Mouse (Mus musculus) MEL (cell line): Measurements from ENCODE around the gene Lsm11. TPM values are rescaled to one million over a fixed set of nuclear protein-coding genes. Genes with fewer than 3 reads are reported as not detected.

Experiments used
- DNase-seq: peaks from one replicate; pipeline ENCODE4 v3.0.0; 2011; ENCODE audit warnings: low read depth, low spot score
- H3K27ac ChIP-seq: 2 replicates; pipeline ENCODE4 v1.5.1; 2012; ENCODE audit warnings: low read depth, mild to moderate bottlenecking, control low read depth, low read length, moderate library complexity; ENCODE audit not compliant: control insufficient read depth
- H3K27me3 ChIP-seq, 2 experiments: fragments of 150-350 bp in 1 of 2; sonication (generic) in 1 of 2; 2 replicates each; pipeline ENCODE4 v1.6.1; 2012; ENCODE audit warnings: low read length in 2 of 2, mild to moderate bottlenecking in 2 of 2, improper control_type of control experiment in 1 of 2, moderate library complexity in 1 of 2; ENCODE audit not compliant: insufficient read depth in 2 of 2, control insufficient read depth in 1 of 2
- H3K36me3 ChIP-seq, 2 experiments: 2 replicates each; pipeline ENCODE4 v1.6.1; 2012 to 2014; ENCODE audit warnings: low read length in 2 of 2, improper control_type of control experiment in 1 of 2, inconsistent platforms in 1 of 2, mild to moderate bottlenecking in 1 of 2; ENCODE audit not compliant: insufficient read depth in 2 of 2, control insufficient read depth in 1 of 2
- H3K4me1 ChIP-seq, 2 experiments: fragments of 150-350 bp in 1 of 2; sonication (generic) in 1 of 2; 2 replicates each; pipeline ENCODE4 v1.6.1; 2012; ENCODE audit warnings: low read length in 2 of 2, improper control_type of control experiment in 1 of 2, mild to moderate bottlenecking in 1 of 2; ENCODE audit not compliant: insufficient read depth in 2 of 2, control insufficient read depth in 1 of 2
- H3K4me3 ChIP-seq, 2 experiments: fragments of 150-350 bp in 1 of 2; sonication (generic) in 1 of 2; 2 replicates each; pipeline ENCODE4 v1.5.1; 2012; ENCODE audit warnings: low read depth in 2 of 2, low read length in 2 of 2, mild to moderate bottlenecking in 2 of 2, moderate library complexity in 2 of 2, control low read depth in 1 of 2, improper control_type of control experiment in 1 of 2; ENCODE audit not compliant: control insufficient read depth in 1 of 2, insufficient read depth in 1 of 2
- H3K79me2 ChIP-seq: 2 replicates; pipeline ENCODE4 v1.6.1; 2012; ENCODE audit warnings: mild to moderate bottlenecking, low read length, moderate library complexity; ENCODE audit not compliant: control insufficient read depth, poor library complexity, insufficient read depth
- H3K9ac ChIP-seq: 2 replicates; pipeline ENCODE4 v1.6.1; 2012; ENCODE audit warnings: low read depth, mild to moderate bottlenecking, control low read depth, low read length, moderate library complexity; ENCODE audit not compliant: control insufficient read depth, poor library complexity, severe bottlenecking
- H3K9me3 ChIP-seq: fragments of 150-350 bp; sonication (generic); replicated peaks from 2 replicates; pipeline ENCODE4 v1.6.1; 2012; ENCODE audit warnings: mild to moderate bottlenecking, low read length, improper control_type of control experiment, moderate library complexity; ENCODE audit not compliant: insufficient read depth
- CHD1 ChIP-seq: IDR thresholded peaks from 2 replicates; pipeline ENCODE4 v1.6.1; 2012; ENCODE audit warnings: low read depth, mild to moderate bottlenecking, inconsistent platforms, low read length, improper control_type of control experiment
- CHD2 ChIP-seq: IDR thresholded peaks from 2 replicates; pipeline ENCODE4 v1.6.1; 2011; ENCODE audit warnings: low read length, improper control_type of control experiment
- ELF1 ChIP-seq: IDR thresholded peaks from 2 replicates; pipeline ENCODE4 v1.6.1; 2014; ENCODE audit warnings: low read depth, mild to moderate bottlenecking, inconsistent platforms, low read length, improper control_type of control experiment, moderate library complexity
- GATA1 ChIP-seq: IDR thresholded peaks from 2 replicates; pipeline ENCODE4 v1.6.1; 2011; ENCODE audit warnings: low read depth, low read length, improper control_type of control experiment
- JUND ChIP-seq: IDR thresholded peaks from 2 replicates; pipeline ENCODE4 v1.6.1; 2011; ENCODE audit warnings: low read depth, mild to moderate bottlenecking, improper control_type of control experiment, low read length
- KAT2A ChIP-seq: conservative IDR thresholded peaks from 2 replicates; pipeline ENCODE4 v1.6.1; 2012; ENCODE audit warnings: low read depth, low read length, improper control_type of control experiment, inconsistent platforms
- MAX ChIP-seq: IDR thresholded peaks from 2 replicates; pipeline ENCODE4 v1.6.1; 2011; ENCODE audit warnings: low read length, improper control_type of control experiment
- MEF2A ChIP-seq: IDR thresholded peaks from 2 replicates; pipeline ENCODE4 v1.6.1; 2014; ENCODE audit warnings: low read depth, mild to moderate bottlenecking, inconsistent platforms, low read length, improper control_type of control experiment; ENCODE audit not compliant: poor library complexity, insufficient replicate concordance, severe bottlenecking; ENCODE audit errors: extremely low read depth
- MYC ChIP-seq: IDR thresholded peaks from 2 replicates; pipeline ENCODE4 v1.6.1; 2011; ENCODE audit warnings: low read depth, mild to moderate bottlenecking, low read length, improper control_type of control experiment, moderate library complexity
- NELFE ChIP-seq: IDR thresholded peaks from 2 replicates; pipeline ENCODE4 v1.6.1; 2011; ENCODE audit warnings: low read depth, low read length, improper control_type of control experiment
- POLR2A ChIP-seq, 2 experiments: IDR thresholded peaks; 2 replicates each; pipeline ENCODE4 v1.6.1; 2011 to 2012; ENCODE audit warnings: low read length in 2 of 2, mild to moderate bottlenecking in 2 of 2, control low read depth in 1 of 2, improper control_type of control experiment in 1 of 2, low read depth in 1 of 2, moderate library complexity in 1 of 2; ENCODE audit not compliant: control insufficient read depth in 1 of 2, insufficient read depth in 1 of 2, poor library complexity in 1 of 2
- POLR2AphosphoS5 ChIP-seq: IDR thresholded peaks from 2 replicates; pipeline ENCODE4 v1.6.1; 2012; ENCODE audit warnings: low read depth, borderline replicate concordance, mild to moderate bottlenecking, inconsistent platforms, low read length, moderate library complexity, mixed read lengths
- RAD21 ChIP-seq: IDR thresholded peaks from 2 replicates; pipeline ENCODE4 v1.6.1; 2011; ENCODE audit warnings: mild to moderate bottlenecking, low read depth, low read length, improper control_type of control experiment
- RCOR1 ChIP-seq: IDR thresholded peaks from 2 replicates; pipeline ENCODE4 v1.6.1; 2012; ENCODE audit warnings: low read depth, mild to moderate bottlenecking, inconsistent platforms, low read length, improper control_type of control experiment
- SIN3A ChIP-seq: IDR thresholded peaks from 2 replicates; pipeline ENCODE4 v1.6.1; 2012; ENCODE audit warnings: low read length, improper control_type of control experiment, inconsistent platforms
- TBP ChIP-seq: IDR thresholded peaks from 2 replicates; pipeline ENCODE4 v1.8.0; 2011; ENCODE audit warnings: low read depth, low read length, improper control_type of control experiment
- USF2 ChIP-seq, 2 experiments: IDR thresholded peaks; 2 replicates each; pipeline ENCODE4 v1.6.1; 2011 to 2012; ENCODE audit warnings: improper control_type of control experiment in 2 of 2, low read length in 2 of 2, borderline replicate concordance in 1 of 2, inconsistent platforms in 1 of 2, low read depth in 1 of 2, mild to moderate bottlenecking in 1 of 2; ENCODE audit not compliant: insufficient read depth in 1 of 2
- ZC3H11A ChIP-seq: IDR thresholded peaks from 2 replicates; pipeline ENCODE4 v1.6.1; 2012; ENCODE audit warnings: low read depth, mild to moderate bottlenecking, inconsistent platforms, low read length, improper control_type of control experiment
- ZKSCAN1 ChIP-seq: IDR thresholded peaks from 2 replicates; pipeline ENCODE4 v1.6.1; 2012; ENCODE audit warnings: low read depth, mild to moderate bottlenecking, inconsistent platforms, low read length, improper control_type of control experiment, moderate library complexity
- ZMIZ1 ChIP-seq: IDR thresholded peaks from 2 replicates; pipeline ENCODE4 v1.6.1; 2012; ENCODE audit warnings: low read depth, mild to moderate bottlenecking, inconsistent platforms, low read length, improper control_type of control experiment, moderate library complexity
- ZNF384 ChIP-seq: IDR thresholded peaks from 2 replicates; pipeline ENCODE4 v1.6.1; 2012; ENCODE audit warnings: low read depth, mild to moderate bottlenecking, inconsistent platforms, low read length, improper control_type of control experiment
- polyA plus RNA-seq, 2 experiments: library from polyadenylated mRNA; stranded (reverse) in 1 of 2; unstranded in 1 of 2; fragments of >175 nt in 1 of 2; fragments of >200 nt in 1 of 2; gene quantifications; 2 replicates each; pipeline versions ENCODE4 v1.2.1 to v1.2.4; 2012; ENCODE audit warnings: low replicate concordance in 2 of 2, low read depth in 1 of 2; ENCODE audit not compliant: insufficient read length in 2 of 2, insufficient read depth in 1 of 2, missing spikeins in 1 of 2
- total RNA-seq: library from RNA; depleted of rRNA; stranded (reverse); fragments of 300-350 nt; gene quantifications from 2 replicates; pipeline ENCODE4 v1.2.3, GENCODE M21; 2012

Gene Lsm11
- total and polyA plus RNA-seq, 3 experiments = 20.2 to 22.8 TPM; not detected in 1

GRCm38 (mm10) chr11:45944643-45945156, at the start of gene Lsm11 (continued):
- TF ChIP-seq ELF1 = no peak
- TF ChIP-seq CHD2 = no peak
- TF ChIP-seq MYC = peak; percentile 80; the same call in 1 of the 2 replicates
- no peak for TF ChIP-seq JUND

- no peaks in the 10 kb centered on the region for H3K9me3 ChIP-seq
- peaks cover 0 to 3% of the 10 kb centered on the region in 2 experiments; a peak in 3 of 4 replicates for H3K27me3 ChIP-seq
- DNase-seq = no peak
- no peak overlapping the region for H3K27ac ChIP-seq
- no peak overlapping the region for H3K4me3 ChIP-seq
- H3K9ac ChIP-seq = no peak overlapping the region
- TF ChIP-seq POLR2A (IDR thresholded peaks at IDR 0.05; ENCODE audit: control insufficient read depth in 1 of 2, insufficient read depth in 1 of 2, low read depth in 1 of 2, low read length in 2 of 2, poor library complexity in 1 of 2) (no peak), RCOR1 (no peak), USF2 (IDR thresholded peaks at IDR 0.05; ENCODE audit: borderline replicate concordance in 1 of 2, insufficient read depth in 1 of 2, low read depth in 1 of 2, low read length in 2 of 2) (no peak), RAD21 (no peak), POLR2AphosphoS5 (no peak), SIN3A (no peak), ELF1 (no peak), MYC (no peak), JUND (no peak), CHD1 (no peak), MEF2A (no peak), KAT2A (no peak), ZC3H11A (no peak), NELFE (no peak), ZNF384 (no peak), MAX (no peak)
- H3K4me1 ChIP-seq = no peaks in the 10 kb centered on the region
- no peaks in the 10 kb centered on the region for H3K36me3 ChIP-seq
- no peaks in the 10 kb centered on the region for H3K79me2 ChIP-seq
Measured at GRCm38 (mm10) chr11:45992087-45992486, 47.4 kb upstream of the Lsm11 start.

- Histone ChIP-seq H3K4me3 (no peak overlapping the region), H3K4me1 (no peaks in the 10 kb centered on the region), H3K9me3 (no peaks in the 10 kb centered on the region), H3K27me3 (peaks cover 0 to 3% of the 10 kb centered on the region in 2 experiments; a peak in 3 of 4 replicates), H3K9ac (no peak overlapping the region), H3K36me3 (no peaks in the 10 kb centered on the region), H3K79me2 (no peaks in the 10 kb centered on the region), H3K27ac (no peak overlapping the region)
- DNase-seq = no peak
- TF ChIP-seq TBP (no peak), GATA1 (no peak), ZKSCAN1 (no peak), ZMIZ1 (no peak)
Measured at GRCm38 (mm10) chr11:45991604-45992003, 46.9 kb upstream of the Lsm11 start.
